Mouse (Mus musculus) urinary bladder, postnatal 14 days (tissue): Measurements from ENCODE around the gene Pdhx.

Experiments used
- DNase-seq: peaks from one replicate; pipeline ENCODE4 v3.0.0; 2021; ENCODE audit warnings: low spot score

The Pdhx gene

DNA sequence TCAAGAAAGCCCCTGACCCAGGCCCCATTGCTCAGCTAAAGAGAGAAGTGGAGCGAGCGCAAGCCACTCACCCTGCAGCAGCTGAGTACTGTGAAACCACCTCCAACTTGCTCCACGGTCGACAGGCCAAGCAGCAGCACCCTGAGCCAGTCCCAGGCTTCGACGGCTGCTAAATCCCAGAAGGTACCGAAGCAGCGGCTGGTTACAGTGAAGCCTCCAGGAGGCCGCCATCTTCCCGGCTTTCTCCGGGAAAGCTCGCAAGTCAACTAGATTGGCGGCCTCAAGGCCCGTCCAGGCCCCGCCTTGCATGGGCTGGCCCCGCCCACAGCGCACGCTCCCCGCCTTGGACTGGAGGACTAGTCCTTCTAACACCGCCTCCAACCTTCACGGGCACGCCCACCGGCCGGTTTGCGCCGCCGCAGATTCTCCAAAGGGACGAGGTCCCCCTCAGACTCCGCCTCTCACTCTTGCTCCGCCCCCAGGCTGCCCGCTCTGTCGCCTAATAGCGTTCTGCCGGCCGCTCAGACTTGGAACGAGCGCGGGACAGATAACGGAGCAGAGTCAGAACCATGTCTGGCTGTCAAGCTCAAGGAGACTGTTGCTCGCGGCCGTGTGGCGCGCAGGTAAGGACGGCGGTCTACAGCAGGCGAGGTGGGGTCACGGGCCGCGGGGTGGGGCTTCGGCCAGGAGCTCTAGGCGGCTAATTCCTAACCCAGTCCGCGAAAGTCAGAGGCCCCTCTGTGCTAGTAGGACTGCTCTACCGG lies at the start of gene Pdhx, which contains the start of gene Apip:
Pdhx (minus strand) TSS at position 295 of the 764 bp plus-strand sequence.
Apip (plus strand) TSS at position 457 of the 764 bp plus-strand sequence.
- peak; percentile 100 for DNase-seq

DNA sequence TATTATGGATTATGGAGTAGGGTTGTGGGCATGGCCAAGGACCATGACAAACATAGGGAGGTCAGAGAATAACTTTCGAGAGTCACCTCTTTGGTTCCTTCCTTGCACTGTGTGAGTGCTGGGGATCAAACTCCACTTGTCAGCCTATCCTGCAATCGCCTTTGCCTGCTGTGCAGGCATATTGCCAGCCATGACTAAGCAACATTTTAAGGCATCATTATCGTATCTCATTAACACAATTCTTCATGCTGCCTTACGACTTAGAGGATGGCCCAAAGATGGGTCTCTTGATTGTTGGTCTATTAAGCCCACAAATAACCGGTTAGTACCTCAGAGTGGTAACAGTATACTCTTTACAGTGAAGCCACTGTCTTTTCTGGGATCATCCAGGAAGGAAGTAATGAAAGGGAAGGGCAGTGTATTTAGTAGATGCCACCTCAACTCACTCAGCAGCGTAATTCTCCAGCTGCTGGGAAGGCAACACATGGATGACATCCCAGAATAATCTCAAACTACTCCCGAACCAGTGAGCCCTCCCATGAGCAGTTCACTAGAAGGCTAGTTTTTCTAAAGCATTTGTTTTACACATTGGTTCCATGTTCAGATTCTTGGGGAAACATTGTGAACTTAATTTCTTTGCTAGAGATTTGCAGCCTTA lies 46.0 kb upstream of the Pdhx start:
- DNase-seq: no peak

DNA sequence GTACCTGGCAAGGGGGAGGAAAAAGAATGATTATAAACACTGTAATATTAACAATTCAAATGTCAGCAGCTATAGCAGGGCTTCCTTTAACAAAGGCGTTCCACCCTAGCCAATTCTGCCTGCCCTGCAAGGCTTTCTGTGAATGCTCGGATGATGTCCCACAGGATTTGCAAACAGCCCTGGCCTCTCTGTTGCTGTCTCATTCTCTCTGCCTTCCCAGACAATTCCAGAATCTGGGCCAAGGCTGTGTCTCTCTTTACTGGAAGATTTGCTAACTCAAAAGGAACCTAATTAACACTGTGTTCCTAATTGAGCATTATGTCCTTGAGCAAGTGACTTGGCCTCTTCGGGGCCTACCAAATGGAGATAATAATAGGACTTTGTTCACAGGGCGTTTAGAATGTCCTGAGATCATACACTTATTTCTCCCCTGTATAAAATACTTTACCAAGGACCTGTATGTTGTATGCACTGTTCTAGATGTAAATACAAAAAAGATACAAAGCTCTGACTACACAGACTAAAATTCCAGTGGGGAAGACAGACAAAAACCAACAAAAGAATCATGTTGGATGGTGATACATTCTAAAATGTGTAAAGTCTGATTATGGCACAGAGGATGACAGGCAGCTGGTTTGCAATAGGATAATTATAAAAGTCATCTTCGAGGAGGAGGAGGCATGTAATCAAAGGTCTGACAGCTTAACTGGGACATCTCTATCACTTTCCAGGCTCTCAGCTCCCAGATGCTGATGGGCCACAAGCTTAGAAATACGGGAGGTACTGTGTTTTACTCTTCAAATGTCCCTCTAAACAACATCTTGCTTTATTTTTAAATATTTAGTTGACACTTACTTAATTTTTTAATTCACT lies 45.2 kb upstream of the Pdhx start:
- no peak for DNase-seq

DNA sequence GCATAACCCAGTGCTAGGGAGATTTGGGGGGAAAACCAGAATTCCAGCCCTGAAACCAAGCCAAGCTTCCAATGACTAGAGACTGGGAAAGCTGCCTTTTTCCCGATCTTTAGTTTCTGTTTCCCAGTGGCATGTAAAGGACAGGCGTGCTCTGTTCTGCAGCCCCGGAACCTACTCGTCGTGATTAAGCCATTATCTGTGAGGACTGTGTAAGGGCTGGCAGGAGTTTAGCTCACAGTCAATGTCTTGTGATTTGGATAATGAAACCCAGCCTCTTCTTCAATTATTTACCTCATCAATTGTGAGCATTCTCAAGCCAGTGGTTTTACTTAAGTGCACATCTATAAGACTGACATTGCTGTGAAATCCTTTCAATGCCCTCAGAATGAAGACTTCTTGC lies 43.9 kb upstream of the Pdhx start:
- DNase-seq: no peak

DNA sequence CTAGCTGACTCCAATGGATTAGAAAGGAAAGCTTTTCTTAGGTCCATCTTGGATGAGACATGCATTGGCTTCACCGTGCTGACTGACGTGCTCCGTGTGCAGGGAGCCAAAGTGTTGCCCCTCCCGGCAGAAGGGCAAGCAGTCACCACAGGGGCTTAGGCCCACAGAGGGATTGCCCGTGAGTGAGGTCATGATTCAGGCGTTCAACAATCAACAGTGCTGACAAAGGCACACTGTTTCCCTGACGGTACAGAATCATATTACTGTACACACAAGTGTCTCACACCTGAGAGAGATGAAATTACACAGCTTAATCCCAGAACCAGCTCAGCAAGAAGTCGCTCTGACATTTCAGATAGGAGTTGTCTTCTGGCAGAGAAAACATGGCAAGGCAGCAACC lies 38.4 kb upstream of the Pdhx start:
- no peak for DNase-seq

DNA sequence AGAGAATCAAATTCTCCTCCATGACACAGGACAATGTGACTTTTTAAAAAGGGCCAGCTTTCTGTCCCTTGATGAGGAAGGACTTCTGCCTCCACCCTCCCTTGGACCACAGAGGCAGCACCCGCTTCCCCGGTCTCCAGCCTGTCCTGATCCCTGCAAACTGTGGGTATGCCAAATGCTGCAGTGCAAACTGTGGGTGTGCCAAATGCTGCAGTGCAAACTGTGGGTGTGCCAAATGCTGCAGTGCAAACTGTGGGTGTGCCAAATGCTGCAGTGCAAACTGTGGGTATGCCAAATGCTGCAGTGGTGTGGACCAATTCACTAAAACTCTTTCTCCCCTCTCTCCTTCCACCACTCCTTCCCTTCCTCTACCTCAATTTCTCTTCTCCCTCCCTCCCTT lies 32.9 kb upstream of the Pdhx start:
- no peak for DNase-seq

DNA sequence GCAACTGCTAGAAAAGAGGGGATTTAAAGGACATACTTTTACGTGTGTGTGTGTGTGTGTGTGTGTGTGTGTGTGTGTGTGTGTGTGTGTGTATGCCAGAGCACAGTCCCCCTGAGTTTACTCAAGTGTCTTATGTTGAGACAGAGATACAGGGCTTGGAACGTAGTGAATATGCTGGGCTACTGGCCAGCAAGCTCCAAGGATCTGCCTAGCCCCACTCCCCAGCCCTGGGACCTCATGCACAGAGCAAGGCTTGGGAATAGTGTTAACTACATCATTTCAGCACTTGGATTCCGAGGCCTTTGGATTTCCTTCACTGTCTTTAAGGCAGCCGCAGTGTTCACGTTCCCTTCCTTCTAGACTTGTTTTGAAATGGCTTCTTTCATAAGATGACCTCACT lies 29.3 kb upstream of the Pdhx start:
- DNase-seq: no peak

DNA sequence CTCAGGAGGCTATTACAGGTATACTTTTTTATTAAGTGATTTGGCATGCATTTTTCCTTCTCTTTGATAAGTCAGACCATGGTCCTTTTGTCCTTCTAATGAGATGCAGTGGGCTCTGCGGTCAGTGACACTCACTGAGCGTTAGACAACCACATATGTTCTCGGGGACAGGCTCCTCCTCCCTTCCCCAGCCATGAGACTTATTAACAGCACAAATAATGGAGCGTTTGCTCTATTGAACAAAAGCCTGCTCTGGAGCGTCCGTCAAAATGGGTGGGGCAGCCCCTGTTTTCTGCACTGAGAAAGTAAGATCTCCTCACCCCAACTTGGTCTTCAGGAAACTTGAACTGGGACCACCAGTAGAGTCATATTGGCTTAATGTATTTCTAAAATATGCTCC lies 16.2 kb upstream of the Pdhx start:
- no peak for DNase-seq

DNA sequence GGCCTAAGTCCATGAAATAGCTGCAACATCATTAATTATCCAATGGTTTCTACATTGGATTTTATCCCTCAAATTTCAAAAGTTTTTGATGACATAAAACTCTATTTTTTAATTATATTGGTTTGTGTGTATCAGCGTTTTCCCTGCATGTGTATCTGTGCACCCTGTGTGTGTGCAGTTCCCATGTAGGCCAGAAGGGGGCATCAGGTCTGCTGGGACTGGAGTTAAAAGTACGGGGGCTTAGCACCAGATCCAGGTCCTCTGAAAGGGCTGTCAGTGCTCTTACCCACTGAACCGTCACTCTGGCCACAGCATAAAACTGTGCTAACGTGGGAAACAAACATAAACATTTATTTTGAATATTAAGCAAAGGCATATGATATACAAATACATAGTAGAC lies 14.8 kb upstream of the Pdhx start:
- DNase-seq: no peak

DNA sequence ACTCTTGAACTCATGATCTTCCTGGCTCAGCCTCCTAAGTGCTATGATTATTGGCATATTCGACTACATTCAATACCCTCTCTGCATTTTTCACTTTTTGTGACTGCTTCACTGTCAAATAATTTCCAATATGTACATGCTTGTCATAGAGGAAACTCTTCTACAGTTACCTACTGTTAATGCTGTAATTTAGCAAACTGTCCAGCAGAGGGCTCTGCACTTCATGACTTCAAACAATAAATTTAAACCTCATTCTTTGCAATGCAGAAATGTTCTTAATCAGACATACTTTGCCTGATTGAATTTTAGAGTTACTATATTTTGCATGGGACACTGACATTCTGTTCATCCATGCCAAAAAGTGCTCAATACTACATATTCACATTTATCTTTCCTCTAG lies 13.1 kb upstream of the Pdhx start:
- DNase-seq: peak; percentile 16

DNA sequence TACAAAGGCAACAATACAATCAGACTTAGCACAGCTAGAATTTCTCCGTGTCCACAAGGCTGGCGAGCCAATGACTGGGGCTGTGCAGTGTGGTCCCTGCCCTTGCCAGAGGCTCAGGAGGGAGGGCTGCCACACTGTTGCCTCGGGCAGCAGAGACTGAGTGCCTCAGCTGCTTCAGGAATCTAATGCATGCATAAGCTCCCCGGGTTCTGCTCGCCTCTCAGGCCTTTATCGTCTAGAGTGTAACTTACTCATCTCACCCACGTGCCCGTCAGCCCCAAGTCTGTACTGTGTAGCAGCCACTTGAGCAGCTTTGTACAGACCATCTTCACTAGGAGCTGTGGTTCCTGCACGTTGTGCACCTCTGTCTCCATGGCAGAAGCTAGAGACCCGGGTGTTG lies 12.3 kb upstream of the Pdhx start:
- DNase-seq: no peak

DNA sequence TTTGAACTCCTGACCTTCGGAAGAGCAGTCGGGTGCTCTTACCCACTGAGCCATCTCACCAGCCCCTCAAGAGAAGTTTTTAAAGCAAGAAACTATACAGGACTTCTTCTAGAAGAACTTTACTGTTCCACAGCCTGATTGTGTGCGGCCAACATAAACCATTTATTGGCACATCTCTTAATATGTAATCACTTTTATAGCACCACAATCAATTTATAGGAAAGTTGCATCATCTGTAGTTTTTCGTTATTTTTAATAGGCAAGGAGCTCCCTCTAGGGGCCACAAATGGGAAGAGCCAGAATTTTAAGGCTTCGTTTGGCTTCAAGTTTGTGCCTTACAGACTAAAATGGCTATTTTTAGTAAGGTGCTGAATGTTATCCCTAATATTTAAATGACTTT lies 11.1 kb upstream of the Pdhx start:
- DNase-seq: no peak

DNA sequence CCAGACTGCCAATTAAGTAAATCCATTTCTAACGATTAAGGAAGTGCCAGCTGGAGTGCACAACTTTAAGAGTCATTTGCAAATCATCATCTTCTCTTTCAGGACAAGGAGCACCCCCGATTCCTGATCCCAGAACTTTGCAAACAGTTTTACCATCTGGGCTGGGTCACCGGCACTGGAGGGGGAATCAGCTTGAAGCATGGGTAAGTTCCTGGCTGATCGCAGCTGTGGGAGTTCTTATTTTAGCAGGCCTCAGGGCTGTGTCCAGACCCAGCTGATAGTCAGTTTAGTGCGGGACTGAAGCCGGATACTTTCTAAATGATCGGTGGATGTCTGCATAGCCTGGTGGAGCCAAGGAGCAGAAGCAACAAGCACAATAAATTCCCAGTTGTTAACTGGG lies 9.5 kb upstream of the Pdhx start:
- DNase-seq: no peak

DNA sequence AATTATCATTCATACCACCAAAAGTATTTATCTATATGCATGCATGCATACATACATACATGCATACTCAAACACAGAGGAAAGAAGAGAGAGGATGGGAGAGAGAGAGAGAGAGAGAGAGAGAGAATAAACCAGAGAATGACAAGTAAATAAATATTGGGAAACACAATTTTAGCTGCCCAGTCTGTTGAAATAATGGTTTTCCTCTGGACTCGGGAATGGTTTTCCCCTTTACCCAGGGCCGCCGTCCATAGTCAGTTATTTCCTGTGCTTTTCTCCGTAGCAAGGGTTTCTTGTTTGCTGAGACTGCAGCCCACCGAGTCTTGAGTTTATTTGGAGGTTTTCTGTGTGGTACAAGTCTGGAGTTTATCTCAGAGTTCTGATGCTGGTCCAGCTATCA lies 8.4 kb upstream of the Pdhx start:
- no peak for DNase-seq

DNA sequence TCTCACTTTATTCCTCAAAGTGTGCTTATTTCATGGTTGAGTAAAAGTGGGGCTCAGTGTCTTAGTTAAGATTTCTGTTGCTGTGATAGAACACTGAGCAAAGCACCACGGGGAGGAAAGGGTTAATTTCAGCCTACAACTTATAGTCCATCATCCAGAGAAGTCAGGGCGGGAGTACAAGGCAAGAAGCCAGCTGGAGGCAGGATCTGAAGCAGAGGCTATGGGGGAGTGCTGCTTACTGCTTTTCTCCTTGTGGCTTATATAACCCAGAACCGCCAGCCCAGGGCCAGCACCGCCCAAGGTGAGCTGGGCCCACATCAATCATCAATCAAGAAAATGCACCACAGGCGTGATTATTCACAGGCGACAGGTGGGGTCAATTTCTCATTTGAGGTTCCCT lies 7.8 kb upstream of the Pdhx start:
- no peak for DNase-seq

DNA sequence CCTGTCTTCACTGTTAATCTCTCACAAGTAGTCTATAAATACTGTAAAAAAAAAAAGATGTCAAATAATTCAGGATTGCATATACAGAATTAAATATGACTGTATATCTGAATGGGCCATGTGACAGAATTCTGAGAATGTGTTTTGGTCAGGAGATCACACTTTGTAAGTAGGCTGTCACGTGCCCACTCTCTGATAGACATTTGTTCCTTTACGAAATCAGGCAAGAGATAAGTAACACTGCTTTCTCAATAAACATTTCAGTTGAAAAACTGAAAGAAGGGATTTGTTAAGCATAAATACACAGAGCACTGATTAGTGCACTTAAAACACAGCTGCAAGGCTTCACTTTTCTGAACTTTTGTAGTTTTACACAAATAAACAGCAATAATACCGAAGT lies 2.7 kb downstream of the Pdhx start:
- DNase-seq: no peak

DNA sequence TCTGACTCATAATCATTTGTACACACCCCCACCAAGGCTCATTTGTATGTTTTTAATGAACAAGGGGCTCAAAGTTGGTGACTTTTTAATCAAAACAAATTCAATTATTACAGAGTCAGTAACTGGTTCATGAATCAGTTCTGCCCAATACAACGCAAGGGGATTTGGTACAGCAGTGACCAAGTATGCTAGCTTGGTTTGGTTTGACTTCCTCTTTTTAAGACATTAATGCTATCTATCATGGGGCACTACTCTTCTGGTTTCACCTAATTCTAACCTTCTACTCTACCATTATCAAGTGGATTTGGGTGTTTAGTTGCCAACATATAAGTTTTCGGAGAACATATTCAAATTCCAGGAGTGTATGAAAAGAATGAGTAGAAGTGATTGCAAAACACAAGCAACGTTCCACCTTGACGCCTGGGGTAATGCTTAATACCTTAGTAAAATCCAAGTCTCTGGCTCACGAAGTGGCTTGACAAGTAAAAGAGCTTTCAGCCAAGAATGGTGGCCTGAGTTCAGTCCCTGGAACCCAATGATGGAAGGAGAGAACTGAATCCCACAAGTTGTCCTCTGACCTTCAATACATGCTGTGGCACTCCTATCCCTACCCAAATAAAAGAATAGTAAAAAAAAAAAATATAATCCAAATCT lies 3.4 kb downstream of the Pdhx start:
- no peak for DNase-seq

DNA sequence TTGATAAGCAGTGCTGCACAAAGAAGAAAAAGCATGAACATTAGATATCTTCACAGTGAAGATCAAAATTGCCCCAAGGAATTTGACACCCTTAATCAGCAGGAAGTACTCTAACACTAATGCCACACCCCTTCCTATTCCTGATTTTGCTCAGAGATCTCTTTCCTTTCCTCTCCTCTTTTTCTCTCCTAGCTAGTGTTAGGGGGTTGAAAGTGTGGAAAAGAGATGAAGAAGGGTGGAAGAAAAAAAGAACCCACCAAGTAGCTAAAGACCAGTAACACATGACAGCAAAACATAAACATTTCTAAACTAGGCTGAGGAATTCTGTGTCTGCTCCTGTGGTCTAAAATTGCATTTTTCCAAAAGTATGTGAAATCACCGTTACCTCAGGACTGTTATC lies 4.7 kb downstream of the Pdhx start:
- no peak for DNase-seq

DNA sequence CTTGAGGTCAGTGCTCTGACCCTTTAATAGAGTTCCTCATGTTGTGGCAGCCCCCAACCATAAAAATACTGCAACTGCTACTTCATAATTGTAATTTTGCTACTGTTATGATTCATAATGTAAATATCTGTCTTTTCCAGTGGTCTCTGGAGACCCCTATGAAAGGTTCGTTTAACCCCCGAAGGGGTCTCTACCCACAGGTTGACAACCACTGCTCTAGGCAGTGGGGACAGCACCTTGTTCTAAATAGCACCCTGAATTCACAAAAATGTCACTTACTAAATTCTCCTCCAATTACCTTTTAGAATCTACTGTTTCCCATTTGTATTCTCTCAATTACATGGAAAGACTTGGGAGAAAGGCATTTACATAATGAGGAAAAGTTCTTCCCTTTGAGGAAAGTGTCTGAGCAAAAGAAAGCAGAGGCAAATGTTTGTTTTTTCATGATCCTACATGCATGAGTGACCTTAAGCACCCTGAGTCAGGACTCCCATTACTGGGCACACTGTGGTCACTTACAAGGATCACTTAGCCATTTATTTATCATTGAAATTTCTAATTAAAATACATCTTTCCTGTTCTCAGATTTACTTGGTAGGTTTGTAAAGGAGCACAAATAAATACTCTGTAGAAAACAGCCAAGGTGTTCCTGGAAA lies 5.6 kb downstream of the Pdhx start:
- no peak for DNase-seq

DNA sequence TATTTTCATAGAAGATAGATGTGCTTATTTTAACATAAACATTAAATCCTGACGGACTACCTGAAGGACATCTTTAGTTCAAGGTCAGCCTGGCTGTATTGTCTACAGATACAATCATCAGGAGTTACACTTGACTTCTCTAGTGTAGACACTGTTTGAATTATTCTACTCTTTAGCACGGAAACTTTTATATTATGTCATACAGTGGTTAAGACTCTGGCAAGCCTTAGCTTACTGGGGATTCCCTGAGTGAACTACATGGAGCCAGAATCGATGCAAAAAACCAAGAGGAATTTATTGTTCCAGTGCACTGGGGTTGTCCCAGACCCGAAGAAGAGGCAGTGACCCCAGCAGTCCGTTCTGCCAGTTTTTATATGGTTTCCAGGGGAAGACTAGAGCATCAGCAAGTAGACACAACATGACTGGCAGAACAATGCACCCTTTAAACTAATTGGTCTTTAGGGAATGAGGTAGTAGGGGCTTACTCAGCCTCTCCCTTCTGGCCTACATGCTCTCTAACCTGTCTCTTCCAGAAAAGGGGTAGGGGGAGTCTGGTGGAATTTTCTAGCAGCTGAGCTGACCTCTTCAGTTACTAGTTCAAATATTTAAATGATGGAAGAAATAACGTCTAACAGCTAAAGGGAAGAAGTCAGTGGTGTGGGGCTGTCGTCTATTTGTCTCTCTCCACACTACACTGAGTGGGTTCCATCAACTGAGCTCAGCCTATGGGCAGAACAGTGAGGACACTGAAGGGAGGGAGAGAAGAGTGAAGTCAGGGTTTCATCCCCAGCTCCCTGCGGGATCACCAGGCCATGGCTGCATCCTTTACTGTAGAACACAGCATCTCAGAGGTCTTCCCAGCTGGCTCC lies 6.4 kb downstream of the Pdhx start:
- no peak for DNase-seq

DNA sequence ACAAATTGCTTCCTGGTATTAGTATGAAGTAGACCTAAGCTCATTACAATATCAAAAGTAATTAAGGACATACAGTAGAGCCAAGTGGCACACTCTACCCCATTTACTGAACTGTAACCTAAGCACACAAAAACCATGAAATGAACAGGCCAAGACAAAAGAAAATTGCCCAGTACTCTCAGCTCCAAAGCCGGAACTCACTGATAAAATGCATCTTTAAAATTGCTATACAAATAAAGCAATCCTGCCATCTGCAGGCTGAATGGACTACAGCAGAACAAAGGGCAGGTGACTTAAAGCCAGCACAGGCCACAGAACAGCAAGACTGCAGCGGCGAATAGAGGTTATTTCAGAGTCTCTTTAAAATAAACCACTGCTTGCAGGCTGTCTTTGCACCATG lies 10.4 kb downstream of the Pdhx start:
- peak; percentile 52 for DNase-seq
